Mouse (Mus musculus): ENCODE measurements around the gene Fibcd1.

The Fibcd1 gene

GRCm38 (mm10) chr2:31857180-31857579 is 11.4 kb upstream of the Fibcd1 start:
- peak in 1 of 2 experiments; percentile 35 for DNase-seq

GRCm38 (mm10) chr2:31855991-31856390 is 10.2 kb upstream of the Fibcd1 start:
- DNase-seq: no peak

DNA sequence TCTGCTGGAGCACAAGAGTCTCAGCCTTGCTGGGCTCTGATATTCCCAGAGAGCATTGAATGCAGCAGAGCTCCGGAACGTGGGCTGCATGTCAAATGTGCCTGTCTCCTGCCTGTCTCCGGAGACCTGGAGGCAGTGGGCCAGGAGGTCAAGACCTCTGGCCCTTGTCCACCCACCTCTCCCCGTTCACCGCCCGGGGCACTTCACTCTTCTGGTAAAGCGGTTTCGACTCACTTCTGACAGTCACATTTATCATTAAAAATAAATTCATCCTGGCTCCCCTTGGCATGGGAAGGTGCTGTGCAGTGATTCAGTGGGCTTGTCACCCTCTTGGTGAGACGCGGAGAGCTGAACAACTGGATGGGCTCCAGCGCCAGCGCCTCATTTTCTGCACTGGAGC is 4.3 kb upstream of the Fibcd1 start:
- DNase-seq: no peak

DNA sequence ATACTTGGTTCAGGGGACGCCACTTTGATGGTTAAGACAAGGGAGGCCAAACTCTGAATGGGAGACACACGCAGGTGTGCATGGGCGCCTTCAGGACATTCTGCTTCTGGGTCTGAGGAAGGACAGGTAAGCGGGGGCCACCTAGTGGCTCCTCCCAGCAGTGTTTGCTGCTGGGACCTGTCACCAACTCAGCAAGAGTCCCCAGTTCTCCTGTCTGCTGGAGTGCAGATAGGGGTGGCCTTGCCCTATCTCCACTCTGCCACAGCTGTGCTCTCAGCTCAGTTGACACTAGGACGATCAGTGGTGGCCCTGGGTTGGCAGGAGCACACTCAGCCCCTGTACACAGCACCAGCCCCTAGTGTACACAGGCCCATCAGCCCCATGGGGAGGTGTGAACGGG is 2.1 kb upstream of the Fibcd1 start:
- DNase-seq: peak; percentile 65 to 77

DNA sequence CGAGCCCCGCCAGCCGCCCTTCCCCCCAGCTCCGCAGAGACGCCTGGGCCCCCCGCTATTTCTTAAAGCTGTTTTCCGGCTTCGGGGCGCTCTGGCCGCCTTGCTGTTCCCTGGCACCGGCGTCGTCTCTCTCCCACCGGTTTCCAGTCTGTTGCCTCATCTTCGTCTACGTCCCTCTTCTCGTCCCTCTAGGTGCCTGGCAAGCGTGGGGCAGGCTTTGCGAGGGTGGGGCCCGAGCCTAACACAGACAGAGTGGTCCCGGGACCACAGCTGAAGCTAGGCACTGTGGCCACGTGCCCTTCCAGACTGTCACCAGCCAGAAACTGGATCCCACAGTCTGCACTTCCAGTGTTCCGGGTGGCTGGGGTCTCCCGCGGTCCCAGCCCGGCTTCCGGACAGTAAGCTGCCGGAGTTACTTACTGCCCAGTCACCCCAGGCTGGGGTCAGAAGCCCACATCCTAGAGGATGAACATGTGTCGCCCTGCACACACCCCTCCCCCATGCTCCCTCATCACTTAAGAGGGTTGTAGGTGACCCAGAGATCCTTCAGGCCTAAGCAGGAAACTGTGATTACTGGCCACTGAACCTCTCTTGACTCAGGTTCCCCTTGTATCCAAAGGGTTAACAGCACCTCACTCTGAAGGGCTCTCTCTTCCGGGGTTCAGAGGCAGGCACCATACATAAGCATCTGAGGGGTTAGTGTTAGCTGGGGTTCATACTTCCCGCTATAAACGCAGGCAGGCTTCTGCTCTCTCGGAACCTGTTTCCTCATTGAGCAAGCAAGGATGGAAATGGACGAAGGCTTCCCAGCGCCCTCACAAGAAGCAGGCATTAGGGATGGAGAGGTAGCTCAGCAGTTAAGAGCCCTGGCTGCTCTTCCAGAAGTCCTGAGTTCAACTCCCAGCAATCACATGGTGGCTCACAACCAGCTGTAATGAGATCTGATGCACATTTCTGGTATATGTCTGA is 1.2 kb upstream of the Fibcd1 start:
- no peak for DNase-seq

DNA sequence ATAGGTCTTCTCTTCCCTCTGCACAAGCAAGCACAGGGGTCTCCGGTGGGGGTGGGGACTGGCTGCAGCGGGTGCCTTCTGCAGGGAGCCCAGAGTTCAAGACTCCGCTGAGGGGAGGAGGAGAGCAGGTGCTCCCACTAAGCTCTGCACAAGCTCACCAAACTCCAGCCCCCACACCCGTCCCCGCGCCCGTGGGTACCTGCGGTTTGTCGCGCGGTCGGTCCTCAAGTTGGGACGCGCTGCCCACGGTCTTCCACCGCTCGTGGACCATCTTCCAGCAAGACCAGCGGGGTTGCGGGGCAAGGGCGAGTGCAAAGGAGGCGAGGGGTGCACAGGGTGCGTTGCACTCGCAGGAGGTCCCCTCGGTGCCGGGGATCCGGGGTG is 301 bp downstream of the Fibcd1 start:
- no peak for DNase-seq

GRCm38 (mm10) chr2:31844729-31845136 is 1.1 kb downstream of the Fibcd1 start:
- no peak for DNase-seq

GRCm38 (mm10) chr2:31838868-31839267 is 6.9 kb downstream of the Fibcd1 start:
- DNase-seq: no peak

GRCm38 (mm10) chr2:31836985-31837384 is 8.8 kb downstream of the Fibcd1 start:
- peak; percentile 47 to 60 for DNase-seq

- peak; percentile 66 to 81 for DNase-seq
These were observed 9.7 kb downstream of the Fibcd1 start for GRCm38 (mm10) chr2:31836091-31836490.

- no peak for DNase-seq
These were observed 17.4 kb downstream of the Fibcd1 start for GRCm38 (mm10) chr2:31828311-31828825.

- peak; percentile 78 to 84 for DNase-seq
These were observed 17.9 kb downstream of the Fibcd1 start for GRCm38 (mm10) chr2:31827877-31828276.

GRCm38 (mm10) chr2:31826094-31827085 is 19.4 kb downstream of the Fibcd1 start:
- no peak for DNase-seq

GRCm38 (mm10) chr2:31825469-31825911 is 20.3 kb downstream of the Fibcd1 start:
- no peak for DNase-seq

- DNase-seq: peak; percentile 70 to 74
These were observed 21.7 kb downstream of the Fibcd1 start for GRCm38 (mm10) chr2:31823933-31824730.

GRCm38 (mm10) chr2:31822524-31823371 is 23.1 kb downstream of the Fibcd1 start:
- DNase-seq: peak in 1 of 2 experiments; percentile 29

- DNase-seq: peak; percentile 83 to 88
These were observed 30.4 kb downstream of the Fibcd1 start for GRCm38 (mm10) chr2:31815367-31815766.

DNA sequence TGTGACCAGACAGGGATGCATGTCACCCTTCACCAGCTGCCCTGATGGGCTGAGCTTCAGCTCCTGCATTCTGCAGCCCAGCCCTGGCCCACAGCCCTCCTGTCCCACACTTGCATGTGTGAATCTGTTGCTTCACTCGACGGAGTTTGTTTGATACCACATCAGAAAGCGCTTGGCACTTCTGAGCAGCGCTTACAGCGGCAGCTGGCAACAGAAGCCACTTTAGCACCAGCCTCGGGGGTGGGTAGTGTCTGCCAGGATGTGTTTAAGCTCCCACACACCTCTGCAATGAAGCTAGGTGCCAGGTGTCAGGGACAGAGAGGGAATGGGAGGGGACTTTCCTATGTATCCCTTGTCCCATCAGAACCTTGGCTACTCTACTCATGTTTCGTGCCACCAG is 31.1 kb downstream of the Fibcd1 start:
- no peak for DNase-seq

GRCm38 (mm10) chr2:31813641-31814040 is 32.2 kb downstream of the Fibcd1 start:
- no peak for DNase-seq

DNA sequence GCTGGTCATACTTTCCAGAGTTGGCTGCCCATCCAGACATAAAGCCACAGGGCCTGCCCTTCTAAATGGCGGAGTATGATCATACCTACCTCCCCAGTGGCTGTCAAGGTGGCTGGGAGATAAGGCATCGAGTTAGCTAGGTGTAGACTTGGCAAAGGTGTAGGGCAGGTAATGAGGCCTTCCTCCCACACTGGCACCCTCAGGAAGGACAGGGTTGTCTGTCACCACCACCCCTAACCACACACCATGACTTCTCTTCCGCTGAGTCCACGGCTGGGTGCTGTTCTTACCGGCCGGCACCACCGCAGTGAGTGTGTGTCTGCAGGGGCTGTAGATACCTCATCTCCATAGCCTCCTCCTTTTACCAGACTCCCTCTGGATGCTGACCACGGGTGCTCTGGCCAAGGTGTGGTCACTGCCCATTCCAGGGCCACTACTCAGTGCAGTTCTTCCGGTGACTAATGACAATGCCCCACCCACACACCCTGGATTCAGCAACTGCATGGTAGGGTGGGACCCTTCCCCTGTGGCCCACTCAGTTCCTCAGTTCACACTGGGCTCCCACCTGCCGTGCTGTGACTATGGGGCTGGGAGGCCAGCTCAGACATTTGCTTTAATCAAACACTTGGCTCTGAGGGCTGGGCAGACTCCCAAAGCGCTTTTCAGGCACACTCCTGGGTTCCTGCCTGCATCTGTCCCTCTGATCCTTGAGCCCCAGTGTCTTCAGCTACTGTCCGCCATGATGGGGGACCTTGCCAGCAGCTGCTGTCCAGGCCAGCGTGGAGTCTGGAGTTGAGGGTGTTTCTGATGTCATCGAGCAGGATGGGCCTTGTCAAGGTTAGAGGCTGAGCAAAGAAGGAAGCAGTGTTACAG is 34.5 kb downstream of the Fibcd1 start:
- no peak for DNase-seq
